Mouse (Mus musculus): ENCODE measurements around the gene Gm12117.

The Gm12117 gene

GRCm38 (mm10) chr11:33276637-33277036 is at the start of gene Gm12117:
Gene Gm12117, minus strand, starts transcription at chr11:33276737.
- DNase-seq = no peak

- DNase-seq = no peak
Observed at GRCm38 (mm10) chr11:33319006-33319611, 42.6 kb upstream of the Gm12117 start.

GRCm38 (mm10) chr11:33309566-33309965 is 33.0 kb upstream of the Gm12117 start:
- DNase-seq = no peak

- DNase-seq = no peak
Observed at GRCm38 (mm10) chr11:33300859-33301258, 24.3 kb upstream of the Gm12117 start.

- no peak for DNase-seq
Observed at GRCm38 (mm10) chr11:33299371-33299770, 22.8 kb upstream of the Gm12117 start.

GRCm38 (mm10) chr11:33297121-33297520 is 20.6 kb upstream of the Gm12117 start:
- no peak for DNase-seq

- DNase-seq = no peak
Observed at GRCm38 (mm10) chr11:33295422-33295821, 18.9 kb upstream of the Gm12117 start.

GRCm38 (mm10) chr11:33294063-33294462 is 17.5 kb upstream of the Gm12117 start:
- no peak for DNase-seq

GRCm38 (mm10) chr11:33278571-33278970 is 2.0 kb upstream of the Gm12117 start:
- DNase-seq = no peak

GRCm38 (mm10) chr11:33274816-33275215 is 1.7 kb downstream of the Gm12117 start:
- DNase-seq = no peak

GRCm38 (mm10) chr11:33274294-33274693 is 2.2 kb downstream of the Gm12117 start:
- no peak for DNase-seq

- no peak for DNase-seq
Observed at GRCm38 (mm10) chr11:33240295-33240694, 36.2 kb downstream of the Gm12117 start.

GRCm38 (mm10) chr11:33234134-33234533 is 42.4 kb downstream of the Gm12117 start:
- DNase-seq = no peak

GRCm38 (mm10) chr11:33232056-33232455 is 44.5 kb downstream of the Gm12117 start:
- DNase-seq = no peak

GRCm38 (mm10) chr11:33228186-33228585 is 48.4 kb downstream of the Gm12117 start:
- DNase-seq = no peak

GRCm38 (mm10) chr11:33226516-33226915 is 50.0 kb downstream of the Gm12117 start:
- DNase-seq = no peak

All from spleen, adult 18-20 months (tissue).